ENCODE assay signal across 21 mouse cellular contexts in genomic region chr3:144661439-144661838, GRCm38 (mm10). TPM values are rescaled to one million over a fixed set of nuclear protein-coding genes. Genes with fewer than 3 reads are reported as not detected.
DNase-seq lines count a peak whose midpoint lies in the region; ATAC-seq and TF ChIP-seq lines count a peak whose summit lies in the region.
"Had no signal": no experiment of that assay in that cellular context is flagged by ENCODE, and none has a peak within 500 bp of the region (broad histone marks: within the 10 kb centered on the region; RNA-seq: fewer than 3 reads in every experiment).

No protein-coding gene starts in this region.

- H3K4me3 ChIP-seq in liver, postnatal 0 days (ENCODE audit: low read depth, low read length), result no peak overlapping the region
- H3K4me3 ChIP-seq in liver, embryonic 11.5 days (ENCODE audit: low read depth, low read length), result no peak overlapping the region
- no peak overlapping the region for H3K4me3 ChIP-seq in liver, embryonic 15.5 days (replicated peaks)
- H3K4me3 ChIP-seq in kidney, embryonic 16.5 days (ENCODE audit: low read length), result no peak overlapping the region
- H3K4me3 ChIP-seq in forebrain, embryonic 13.5 days, result no peak overlapping the region
- H3K4me3 ChIP-seq: embryonic facial prominence, embryonic 12.5 days; gastrocnemius, adult 2 months; hindbrain, embryonic 12.5 days had no signal

- H3K4me2 ChIP-seq in liver, postnatal 0 days (ENCODE audit: low read depth, low read length), result no peak overlapping the region
- no peak overlapping the region for H3K4me2 ChIP-seq in liver, embryonic 11.5 days
- no peak overlapping the region for H3K4me2 ChIP-seq in liver, embryonic 15.5 days
- H3K4me2 ChIP-seq in kidney, embryonic 16.5 days (replicated peaks; ENCODE audit: low read depth, low read length), result no peak overlapping the region
- no peak overlapping the region for H3K4me2 ChIP-seq in forebrain, embryonic 13.5 days
- H3K4me2 ChIP-seq: embryonic facial prominence, embryonic 12.5 days; hindbrain, embryonic 12.5 days had no signal

- H3K27ac ChIP-seq in liver, postnatal 0 days (ENCODE audit: low read depth), result no peak overlapping the region
- no peak overlapping the region for H3K27ac ChIP-seq in liver, embryonic 11.5 days (ENCODE audit: low read depth, low read length)
- peak overlapping the region; percentile 66 for H3K27ac ChIP-seq in liver, embryonic 15.5 days (replicated peaks)
- no peak overlapping the region for H3K27ac ChIP-seq in kidney, embryonic 16.5 days (ENCODE audit: low read length)
- no peak overlapping the region for H3K27ac ChIP-seq in forebrain, embryonic 13.5 days
- H3K27ac ChIP-seq: embryonic facial prominence, embryonic 12.5 days; gastrocnemius, adult 2 months; hindbrain, embryonic 12.5 days had no signal

- DNase-seq in liver, result peak; percentile 57
- DNase-seq in liver, postnatal 0 days, result no peak
- no peak for DNase-seq in liver, embryonic 11.5 days (ENCODE audit: low spot score)
- DNase-seq in layer of hippocampus, adult 8-10 months (ENCODE audit: low spot score in 2 of 2), result no peak
- DNase-seq: cerebellum, adult 11 months; cerebellum, adult 8-10 months; cerebellum, postnatal 14 days; gastrocnemius, adult 2 months; heart, postnatal 10 days; heart, postnatal 4 days had no signal

- H3K27me3 ChIP-seq in liver, postnatal 0 days (ENCODE audit: insufficient read depth, low read length), result no peaks in the 10 kb centered on the region
- no peaks in the 10 kb centered on the region for H3K27me3 ChIP-seq in liver, embryonic 11.5 days (replicated peaks; ENCODE audit: control insufficient read depth, insufficient read depth, low read length)
- H3K27me3 ChIP-seq in liver, embryonic 15.5 days, result no peaks in the 10 kb centered on the region
- peaks cover 16% of the 10 kb centered on the region for H3K27me3 ChIP-seq in kidney, embryonic 16.5 days (ENCODE audit: insufficient read depth, low read length)
- H3K27me3 ChIP-seq in forebrain, embryonic 13.5 days, result no peaks in the 10 kb centered on the region
- H3K27me3 ChIP-seq: CH12.LX; embryonic facial prominence, embryonic 12.5 days; hindbrain, embryonic 12.5 days; Patski had no signal

- no peak for ATAC-seq in liver, postnatal 0 days
- peak; percentile 69 for ATAC-seq in liver, embryonic 11.5 days (replicated peaks; ENCODE audit: low FRiP score)
- ATAC-seq in liver, embryonic 15.5 days (ENCODE audit: insufficient read depth), result peak; percentile 66
- ATAC-seq in kidney, embryonic 16.5 days (ENCODE audit: low FRiP score, low TSS enrichment), result no peak
- no peak for ATAC-seq in forebrain, embryonic 13.5 days
- ATAC-seq: activated CD4-positive, CD25-positive, alpha-beta regulatory T cell, adult 4 months; forebrain, embryonic 14.5 days; hindbrain, embryonic 16.5 days; inflammation-experienced regulatory T-cells, adult 6 months; Patski had no signal

- H3K4me1 ChIP-seq in liver, postnatal 0 days (ENCODE audit: insufficient read depth), result peaks cover 24% of the 10 kb centered on the region
- peaks cover 14% of the 10 kb centered on the region for H3K4me1 ChIP-seq in liver, embryonic 11.5 days (replicated peaks; ENCODE audit: control insufficient read depth, insufficient read depth, low read length)
- H3K4me1 ChIP-seq in liver, embryonic 15.5 days (replicated peaks), result peaks cover 46% of the 10 kb centered on the region
- peaks cover 11% of the 10 kb centered on the region for H3K4me1 ChIP-seq in kidney, embryonic 16.5 days (ENCODE audit: insufficient read depth, low read length)
- H3K4me1 ChIP-seq in forebrain, embryonic 13.5 days, result no peaks in the 10 kb centered on the region

- H3K9ac ChIP-seq in liver, postnatal 0 days (replicated peaks), result no peak overlapping the region
- H3K9ac ChIP-seq in liver, embryonic 11.5 days (ENCODE audit: low read depth, low read length), result no peak overlapping the region
- no peak overlapping the region for H3K9ac ChIP-seq in liver, embryonic 15.5 days
- H3K9ac ChIP-seq in kidney, embryonic 16.5 days (replicated peaks; ENCODE audit: low read length), result no peak overlapping the region
- H3K9ac ChIP-seq in forebrain, embryonic 13.5 days, result no peak overlapping the region
- H3K9ac ChIP-seq: embryonic facial prominence, embryonic 12.5 days; hindbrain, embryonic 12.5 days had no signal

- no peak for TF ChIP-seq EP300 in liver, postnatal 0 days (IDR thresholded peaks at IDR 0.05; ENCODE audit: low read depth)

- whole genome bisulfite sequencing in liver, postnatal 0 days (ENCODE audit: insufficient replicate concordance), result 81% methylated on average over 3 of the region's 3 CpGs
- WGBS in liver, embryonic 11.5 days, result 75% methylated on average over 3 of the region's 3 CpGs
- 54% methylated on average over 3 of the region's 3 CpGs for WGBS in liver, embryonic 15.5 days (ENCODE audit: insufficient replicate concordance)
- WGBS in kidney, embryonic 16.5 days, result 89% methylated on average over 3 of the region's 3 CpGs
- WGBS in forebrain, embryonic 13.5 days, result 92% methylated on average over 3 of the region's 3 CpGs

- H3K9me3 ChIP-seq in liver, postnatal 0 days (ENCODE audit: low read length), result no peaks in the 10 kb centered on the region
- H3K9me3 ChIP-seq in liver, embryonic 11.5 days (ENCODE audit: control insufficient read depth, low read length), result no peaks in the 10 kb centered on the region
- no peaks in the 10 kb centered on the region for H3K9me3 ChIP-seq in liver, embryonic 15.5 days (replicated peaks)
- no peaks in the 10 kb centered on the region; the same call in 1 of the 2 replicates for H3K9me3 ChIP-seq in kidney, embryonic 16.5 days (ENCODE audit: low read length)
- no peaks in the 10 kb centered on the region for H3K9me3 ChIP-seq in forebrain, embryonic 13.5 days (replicated peaks)
- H3K9me3 ChIP-seq: embryonic facial prominence, embryonic 12.5 days; hindbrain, embryonic 12.5 days had no signal

- H3K36me3 ChIP-seq in liver, postnatal 0 days (replicated peaks; ENCODE audit: insufficient read depth, low read length), result no peaks in the 10 kb centered on the region
- no peaks in the 10 kb centered on the region for H3K36me3 ChIP-seq in liver, embryonic 11.5 days (ENCODE audit: control insufficient read depth, insufficient read depth, low read length)
- H3K36me3 ChIP-seq in liver, embryonic 15.5 days (replicated peaks), result no peaks in the 10 kb centered on the region
- H3K36me3 ChIP-seq in kidney, embryonic 16.5 days (ENCODE audit: insufficient read depth, low read length), result no peaks in the 10 kb centered on the region
- H3K36me3 ChIP-seq in forebrain, embryonic 13.5 days (ENCODE audit: poor library complexity, severe bottlenecking), result no peaks in the 10 kb centered on the region
- H3K36me3 ChIP-seq: embryonic facial prominence, embryonic 12.5 days; hindbrain, embryonic 12.5 days had no signal

- no peak for TF ChIP-seq CTCF in liver, postnatal 0 days (IDR thresholded peaks at IDR 0.05; ENCODE audit: low read depth)

RNA-seq across cellular contexts. Expression of gene Sh3glb1, which starts 58.7 kb away (rescaled TPM):
- 84.8 and 91.2 TPM in 2 replicates for polyA plus RNA-seq in liver, postnatal 0 days (2015; fragmentation: Nextera tagmentation; extraction: Ambion mirVana)
- polyA plus RNA-seq in liver, embryonic 11.5 days (2014; fragmentation: Nextera tagmentation; extraction: Ambion mirVana), result 97.7 and 100 TPM in 2 replicates
- 79.7 and 86.7 TPM in 2 replicates for polyA plus RNA-seq in liver, embryonic 15.5 days (2015; fragmentation: Nextera tagmentation; extraction: Ambion mirVana)
- 10 to 100 TPM; 57.9 to 72.0 (median 62.5) TPM for total RNA-seq in layer of hippocampus, adult 8-10 months (2022)
- 87.8 and 94.9 TPM in 2 replicates for polyA plus RNA-seq in kidney, embryonic 16.5 days (2015; fragmentation: Nextera tagmentation; extraction: Ambion mirVana)
- 87.4 and 95.6 TPM in 2 replicates for polyA plus RNA-seq in forebrain, embryonic 13.5 days (2015; fragmentation: Nextera tagmentation; extraction: Ambion mirVana)

Comparison
In these comparisons a context has a peak if more than half of its experiments do, and no peak if none do; other contexts are left out.
1. ATAC-seq: peak in liver, embryonic 11.5 days (single experiment) and liver, embryonic 15.5 days (single experiment); none in liver, postnatal 0 days (single experiment), kidney, embryonic 16.5 days (single experiment) and forebrain, embryonic 13.5 days (single experiment).